Mouse (Mus musculus): ENCODE measurements around the gene Banf2.

Banf2 gene

DNA sequence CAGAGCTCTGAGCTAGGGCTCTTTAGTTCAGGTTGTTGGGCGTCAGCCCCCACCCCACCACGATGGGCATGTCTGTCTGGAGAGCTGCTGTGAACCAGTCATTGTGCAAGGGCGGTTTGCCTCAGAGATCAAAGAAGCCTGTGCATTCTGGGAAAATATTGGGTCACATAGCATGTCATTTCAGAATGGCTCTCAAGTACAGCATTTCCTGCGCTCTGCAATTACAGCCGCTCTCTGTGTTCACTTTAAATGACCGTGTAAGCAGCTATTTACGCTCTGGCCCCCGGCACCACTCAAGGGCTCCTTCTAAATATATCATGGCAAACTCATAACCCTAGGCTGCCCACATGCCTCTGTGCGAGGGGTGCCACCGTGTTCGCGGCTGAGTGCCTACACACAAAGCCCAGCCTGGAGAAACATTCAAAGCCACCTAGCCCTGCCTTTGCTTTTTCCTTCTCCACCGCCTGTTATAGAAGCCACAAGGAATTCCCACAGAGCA, 68.7 kb downstream of the Banf2 start:
- no peak for DNase-seq (ENCODE audit: low spot score)

- no peak for DNase-seq (ENCODE audit: low spot score)
These were observed 74.5 kb downstream of the Banf2 start for GRCm38 (mm10) chr2:144107374-144107773.

DNA sequence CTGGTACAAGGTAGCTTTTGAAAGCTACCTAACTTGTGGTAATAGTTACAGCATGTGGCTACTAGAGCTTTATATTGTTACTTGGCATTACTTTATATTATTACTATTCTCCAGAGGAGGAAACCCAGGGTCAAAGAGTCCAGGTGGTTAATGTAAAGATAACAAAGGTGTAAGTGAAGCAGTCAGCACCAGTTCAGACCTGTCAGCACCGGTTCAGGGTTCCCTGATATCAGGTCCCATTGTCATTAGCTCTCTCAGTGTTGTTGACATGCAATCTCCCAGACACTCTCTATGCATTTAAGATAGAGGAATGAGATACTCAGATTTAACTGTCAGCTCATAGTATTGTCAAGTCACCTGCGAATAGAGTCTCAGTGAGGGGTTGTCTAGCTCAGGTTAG, 75.0 kb downstream of the Banf2 start:
- no peak for DNase-seq (ENCODE audit: low spot score)

DNA sequence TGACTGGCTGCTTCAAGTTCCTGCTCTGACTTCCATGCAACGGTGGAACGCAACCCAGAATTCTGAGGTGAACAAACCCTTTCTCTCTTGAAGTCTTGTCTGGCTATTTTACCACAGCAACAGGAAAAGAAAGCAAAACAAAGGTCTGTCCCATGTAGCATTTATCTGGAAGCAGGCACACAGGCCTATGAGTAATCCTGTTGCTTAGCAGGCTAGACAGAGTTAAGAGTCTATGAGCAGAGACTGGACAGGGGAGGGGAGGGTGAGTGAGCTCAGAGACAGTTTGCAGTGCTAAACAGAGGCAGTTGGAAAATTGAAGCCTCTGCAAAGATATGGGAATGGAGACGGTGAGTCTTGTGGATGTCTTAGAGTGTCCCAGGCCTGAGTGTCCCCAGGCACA, 75.5 kb downstream of the Banf2 start:
- DNase-seq (ENCODE audit: low spot score) = no peak

GRCm38 (mm10) chr2:144111966-144112365, 79.1 kb downstream of the Banf2 start:
- DNase-seq (ENCODE audit: low spot score) = no peak

DNA sequence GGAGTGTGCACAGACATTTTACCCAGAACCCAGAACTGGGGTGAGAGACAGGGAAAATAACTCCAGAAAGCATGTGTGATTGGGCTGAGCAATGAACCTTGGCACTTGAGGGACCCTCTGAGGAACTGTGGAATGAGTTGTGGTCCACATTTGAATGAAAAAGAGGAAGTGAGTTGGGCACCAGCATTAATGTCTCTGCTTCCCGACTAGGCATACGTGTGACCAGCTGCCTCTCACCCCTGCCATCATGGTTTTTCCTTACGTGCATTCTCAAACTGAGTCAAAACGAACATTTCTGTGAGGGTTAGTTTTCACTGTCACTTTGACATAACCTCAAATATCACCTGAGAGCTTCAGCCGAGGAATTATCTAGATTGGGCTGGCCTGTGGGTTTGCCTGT, 79.8 kb downstream of the Banf2 start:
- no peak for DNase-seq (ENCODE audit: low spot score)

GRCm38 (mm10) chr2:144118061-144118460, 85.2 kb downstream of the Banf2 start:
- DNase-seq (ENCODE audit: low spot score) = no peak

- no peak for DNase-seq (ENCODE audit: low spot score)
These were observed 87.4 kb downstream of the Banf2 start for GRCm38 (mm10) chr2:144120186-144120823.

DNA sequence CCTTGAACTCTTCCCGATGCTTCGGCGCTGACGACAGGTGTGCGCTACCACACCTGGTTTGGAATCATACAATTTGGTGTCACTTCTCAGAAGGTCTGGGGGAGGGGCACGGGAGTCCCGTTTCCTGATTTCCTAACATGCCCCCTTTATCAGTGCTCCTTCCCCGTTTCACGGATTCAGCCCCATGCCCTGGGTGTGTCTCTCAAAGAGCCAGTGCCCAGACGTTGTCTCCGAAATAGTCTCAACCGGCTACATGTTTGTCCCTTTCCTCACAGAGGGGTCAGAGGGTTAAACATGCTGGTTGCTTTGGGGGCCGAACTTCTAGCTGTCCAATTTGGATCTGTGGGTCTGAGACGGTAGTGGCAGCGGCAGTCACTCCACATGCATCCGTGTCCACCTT, 89.2 kb downstream of the Banf2 start:
- no peak for DNase-seq (ENCODE audit: low spot score)

Data from spleen, adult 12 weeks (tissue).